Comparison of ENCODE assay signal across 21 mouse cellular contexts in the genomic region with DNA sequence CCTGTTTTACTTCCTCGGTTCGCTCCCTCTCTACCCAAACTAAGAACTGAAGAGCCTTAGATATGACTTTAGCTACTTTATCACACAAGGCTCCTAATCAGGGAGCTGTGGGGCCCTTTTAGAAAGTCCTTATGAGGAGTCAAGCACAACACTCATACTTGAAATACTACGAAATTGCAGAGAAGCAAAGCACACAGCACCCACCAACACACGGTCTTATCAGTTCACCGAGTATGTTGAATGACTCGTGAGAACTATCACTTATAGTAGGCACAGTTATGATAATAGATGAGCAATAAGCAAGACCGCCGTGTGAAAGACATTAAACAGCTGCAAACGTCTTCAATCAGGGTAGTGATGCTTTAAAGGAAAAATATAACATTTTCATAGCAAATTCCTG.
"Had no signal": no experiment of that assay in that cellular context is flagged by ENCODE, and none has a peak within 500 bp of the region (broad histone marks: within the 10 kb centered on the region; RNA-seq: fewer than 3 reads in every experiment).

No protein-coding gene starts in this region.

- H3K4me2 ChIP-seq: lung, embryonic 15.5 days; midbrain, embryonic 13.5 days; neural tube, embryonic 13.5 days; stomach, embryonic 15.5 days had no signal

- H3K27ac ChIP-seq: kidney, postnatal 0 days; layer of hippocampus, adult 2 months; lung, embryonic 15.5 days; midbrain, embryonic 10.5 days; midbrain, embryonic 13.5 days; neural tube, embryonic 13.5 days; stomach, embryonic 15.5 days had no signal

- H3K9me3 ChIP-seq: lung, embryonic 15.5 days; megakaryocyte, embryonic 14.5 days; midbrain, embryonic 10.5 days; midbrain, embryonic 13.5 days; neural tube, embryonic 13.5 days; stomach, embryonic 15.5 days had no signal

- H3K9ac ChIP-seq: lung, embryonic 15.5 days; midbrain, embryonic 13.5 days; neural tube, embryonic 13.5 days; stomach, embryonic 15.5 days had no signal

- H3K4me3 ChIP-seq: layer of hippocampus, adult 2 months; lung, embryonic 15.5 days; megakaryocyte, embryonic 14.5 days; midbrain, embryonic 10.5 days; midbrain, embryonic 13.5 days; myocyte; neural tube, embryonic 13.5 days; stomach, embryonic 15.5 days had no signal

- H3K4me1 ChIP-seq: stomach, embryonic 15.5 days had no signal

- ATAC-seq: intestine, postnatal 0 days; midbrain, embryonic 13.5 days; midbrain, embryonic 16.5 days had no signal

- H3K36me3 ChIP-seq: lung, embryonic 15.5 days; midbrain, embryonic 10.5 days; midbrain, embryonic 13.5 days; neural tube, embryonic 13.5 days; stomach, embryonic 15.5 days had no signal

- DNase-seq: kidney, adult 2 months; kidney, postnatal 25 days; layer of hippocampus, adult 9-11 months; lung, adult 18-20 months; lung, postnatal 10 days; lung, postnatal 36 days; retina, postnatal 1 day; right cerebral cortex, postnatal 25 days; spleen, adult 18-20 months; thymus, postnatal 25 days had no signal

- H3K27me3 ChIP-seq: lung, embryonic 15.5 days; midbrain, embryonic 13.5 days; neural tube, embryonic 13.5 days; stomach, embryonic 15.5 days had no signal
